Mouse (Mus musculus) E14TG2a.4 (cell line): ENCODE measurements around the gene Bsg.

Experiments
- H3K27me3 ChIP-seq: 2 replicates; pipeline ENCODE4 v1.6.1; 2014; ENCODE audit warnings: low read length, control low read depth; ENCODE audit not compliant: insufficient read depth
- H3K36me3 ChIP-seq: 2 replicates; pipeline ENCODE4 v1.6.1; 2014; ENCODE audit warnings: low read length, control low read depth; ENCODE audit not compliant: insufficient read depth
- H3K4me1 ChIP-seq: replicated peaks from 2 replicates; pipeline ENCODE4 v1.6.1; 2014; ENCODE audit warnings: low read depth, low read length, control low read depth
- H3K4me3 ChIP-seq: replicated peaks from 2 replicates; pipeline ENCODE4 v1.5.1; 2014; ENCODE audit warnings: mild to moderate bottlenecking, low read length
- H3K9me3 ChIP-seq: 2 replicates; pipeline ENCODE4 v1.6.1; 2014; ENCODE audit warnings: low read length, control low read depth
- CTCF ChIP-seq: conservative IDR thresholded peaks from 2 replicates; pipeline ENCODE4 v1.5.1; 2014; ENCODE audit warnings: low read length
- NANOG ChIP-seq: IDR thresholded peaks from 2 replicates; pipeline ENCODE4 v1.6.1; 2014; ENCODE audit warnings: borderline replicate concordance, low read length, mixed read lengths
- POU5F1 ChIP-seq: IDR thresholded peaks from 2 replicates; pipeline ENCODE4 v1.6.1; 2014; ENCODE audit warnings: low read length, borderline replicate concordance

The Bsg gene

GRCm38 (mm10) chr10:79706406-79707094 is 2.3 kb downstream of the Bsg start:
- peaks cover 65% of the 10 kb centered on the region for H3K36me3 ChIP-seq
- H3K27me3 ChIP-seq, result no peaks in the 10 kb centered on the region
- TF ChIP-seq CTCF, result no peak
- peaks cover 74% of the 10 kb centered on the region for H3K4me1 ChIP-seq
- peak overlapping the region; percentile 96 for H3K4me3 ChIP-seq
- no peaks in the 10 kb centered on the region for H3K9me3 ChIP-seq

DNA sequence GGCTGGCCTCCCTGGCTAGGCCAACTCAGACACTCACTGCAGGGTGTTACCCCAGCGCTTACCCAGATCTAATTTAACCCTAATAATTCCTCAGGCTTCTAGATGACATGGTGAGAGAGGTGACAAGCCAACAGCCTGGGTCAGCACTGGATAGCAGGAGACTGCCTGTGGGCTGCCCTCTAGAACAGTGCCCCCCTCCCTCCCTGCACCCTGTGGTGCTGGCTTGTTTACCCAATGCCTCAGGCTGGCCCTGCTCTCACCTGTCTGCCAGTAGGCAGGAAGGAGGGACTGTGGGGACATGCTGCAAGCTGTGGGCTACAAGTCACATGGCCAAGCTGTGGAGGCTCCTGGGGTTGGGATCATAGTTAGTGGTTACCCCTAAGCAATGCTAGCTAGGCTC is 2.9 kb downstream of the Bsg start:
- peaks cover 71% of the 10 kb centered on the region for H3K36me3 ChIP-seq
- no peak for TF ChIP-seq POU5F1
- TF ChIP-seq NANOG, result no peak
- no peak for TF ChIP-seq CTCF
- H3K4me3 ChIP-seq, result peak overlapping the region; percentile 96
- H3K9me3 ChIP-seq, result no peaks in the 10 kb centered on the region
- H3K4me1 ChIP-seq, result peaks cover 77% of the 10 kb centered on the region
- H3K27me3 ChIP-seq, result no peaks in the 10 kb centered on the region

- no peak for TF ChIP-seq POU5F1
- TF ChIP-seq NANOG, result no peak
- TF ChIP-seq CTCF, result no peak
These were observed 3.5 kb downstream of the Bsg start for GRCm38 (mm10) chr10:79707759-79708158.

GRCm38 (mm10) chr10:79708668-79709067 is 4.4 kb downstream of the Bsg start:
- Histone ChIP-seq H3K4me3 (peak overlapping the region; percentile 63), H3K36me3 (peaks cover 76% of the 10 kb centered on the region), H3K27me3 (no peaks in the 10 kb centered on the region), H3K9me3 (no peaks in the 10 kb centered on the region), H3K4me1 (peaks cover 85% of the 10 kb centered on the region)
- no peak for TF ChIP-seq POU5F1
- no peak for TF ChIP-seq CTCF
- TF ChIP-seq NANOG, result no peak

More at GRCm38 (mm10) chr10:79707759-79708158, 3.5 kb downstream of the Bsg start:
- Histone ChIP-seq H3K4me1 (peaks cover 81% of the 10 kb centered on the region), H3K36me3 (peaks cover 74% of the 10 kb centered on the region), H3K4me3 (peak overlapping the region; percentile 96), H3K9me3 (no peaks in the 10 kb centered on the region), H3K27me3 (no peaks in the 10 kb centered on the region)

GRCm38 (mm10) chr10:79709307-79709706 is 5.0 kb downstream of the Bsg start:
- TF ChIP-seq POU5F1 (no peak), CTCF (no peak), NANOG (no peak)
- H3K4me1 ChIP-seq, result peaks cover 83% of the 10 kb centered on the region
- H3K27me3 ChIP-seq, result no peaks in the 10 kb centered on the region
- H3K9me3 ChIP-seq, result no peaks in the 10 kb centered on the region
- H3K36me3 ChIP-seq, result peaks cover 76% of the 10 kb centered on the region
- H3K4me3 ChIP-seq, result peak overlapping the region; percentile 63

- peaks cover 21% of the 10 kb centered on the region for H3K27me3 ChIP-seq
These were observed 7.7 kb downstream of the Bsg start for GRCm38 (mm10) chr10:79712029-79712428.

DNA sequence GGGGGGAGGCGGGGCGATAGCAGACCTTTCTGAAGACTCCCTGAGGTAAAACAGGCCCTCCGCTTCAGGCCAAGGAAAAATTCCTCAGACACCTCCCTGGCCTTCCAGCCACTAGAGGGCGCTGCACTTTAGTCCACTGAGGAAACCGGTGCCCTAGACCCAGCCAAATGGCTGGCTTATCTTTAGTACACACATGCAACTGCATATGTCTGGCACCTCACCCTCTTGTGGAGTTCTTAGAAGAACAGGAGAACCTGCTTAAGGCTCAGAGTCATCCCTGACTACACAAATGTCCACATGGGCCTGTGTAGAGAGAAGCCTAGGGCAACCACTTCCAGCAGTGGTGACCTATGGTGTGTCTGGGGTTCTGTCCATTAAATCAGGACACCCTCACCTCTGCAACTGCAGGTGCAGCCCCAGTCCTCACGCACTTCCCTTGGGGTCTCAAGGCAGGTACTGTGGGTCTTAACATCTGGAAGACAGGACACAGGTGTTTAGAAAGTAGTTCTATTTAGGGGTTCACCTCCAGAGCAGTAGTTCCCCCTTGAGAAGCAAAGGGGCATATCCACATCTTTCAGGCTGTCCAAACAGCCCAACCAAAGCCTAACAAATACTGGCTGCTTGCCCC is 8.3 kb downstream of the Bsg start:
- Histone ChIP-seq H3K4me3 (no peak overlapping the region), H3K27me3 (peaks cover 27% of the 10 kb centered on the region), H3K36me3 (peaks cover 49% of the 10 kb centered on the region), H3K4me1 (peaks cover 68% of the 10 kb centered on the region), H3K9me3 (no peaks in the 10 kb centered on the region)
- peak; percentile 88 for TF ChIP-seq CTCF
- TF ChIP-seq POU5F1, result no peak
- no peak for TF ChIP-seq NANOG

More at GRCm38 (mm10) chr10:79712029-79712428, 7.7 kb downstream of the Bsg start:
- H3K9me3 ChIP-seq, result no peaks in the 10 kb centered on the region
- peaks cover 55% of the 10 kb centered on the region for H3K36me3 ChIP-seq
- TF ChIP-seq POU5F1, result no peak
- peak; percentile 40 for TF ChIP-seq CTCF
- H3K4me1 ChIP-seq, result peaks cover 68% of the 10 kb centered on the region
- no peak overlapping the region for H3K4me3 ChIP-seq

DNA sequence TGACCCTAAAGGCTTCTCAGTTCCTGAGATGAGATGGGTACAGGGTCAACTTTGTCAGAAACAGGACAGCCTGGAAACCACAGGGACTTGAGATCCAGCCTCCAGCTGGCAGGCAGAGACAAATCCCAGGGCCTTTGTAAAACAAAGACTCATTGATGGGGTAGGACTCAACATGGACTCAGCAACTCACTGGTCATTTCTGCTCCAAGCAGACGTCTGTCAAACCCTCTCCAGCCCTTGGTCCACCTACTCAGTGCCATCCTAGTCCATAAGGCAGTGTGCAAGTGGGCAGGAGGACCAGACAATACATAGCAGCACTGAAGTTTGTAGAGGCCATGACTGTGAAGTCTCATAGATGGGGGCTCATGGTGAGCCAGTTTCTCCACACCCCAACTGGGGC is 8.9 kb downstream of the Bsg start:
- Histone ChIP-seq H3K27me3 (peaks cover 33% of the 10 kb centered on the region), H3K4me3 (no peak overlapping the region), H3K4me1 (peaks cover 68% of the 10 kb centered on the region), H3K9me3 (no peaks in the 10 kb centered on the region), H3K36me3 (peaks cover 45% of the 10 kb centered on the region)
- TF ChIP-seq NANOG (no peak), CTCF (no peak), POU5F1 (no peak)
